Mouse (Mus musculus) layer of hippocampus, adult 8-10 months (tissue): ENCODE measurements around the gene Nr2c2ap. TPM values are rescaled to one million over a fixed set of nuclear protein-coding genes. Genes with fewer than 3 reads are reported as not detected.

Experiments
- DNase-seq, 2 experiments: peaks; one replicate each; pipeline ENCODE4 v3.0.0; 2022; ENCODE audit warnings: low spot score in 2 of 2
- total RNA-seq, 4 experiments: library from RNA; stranded (reverse); gene quantifications; 2 replicates each; pipeline ENCODE4 v1.2.4; 2022

Gene Nr2c2ap
- total RNA-seq = 10 to 100 TPM; 28.3 to 38.4 (median 31.2) TPM

DNA sequence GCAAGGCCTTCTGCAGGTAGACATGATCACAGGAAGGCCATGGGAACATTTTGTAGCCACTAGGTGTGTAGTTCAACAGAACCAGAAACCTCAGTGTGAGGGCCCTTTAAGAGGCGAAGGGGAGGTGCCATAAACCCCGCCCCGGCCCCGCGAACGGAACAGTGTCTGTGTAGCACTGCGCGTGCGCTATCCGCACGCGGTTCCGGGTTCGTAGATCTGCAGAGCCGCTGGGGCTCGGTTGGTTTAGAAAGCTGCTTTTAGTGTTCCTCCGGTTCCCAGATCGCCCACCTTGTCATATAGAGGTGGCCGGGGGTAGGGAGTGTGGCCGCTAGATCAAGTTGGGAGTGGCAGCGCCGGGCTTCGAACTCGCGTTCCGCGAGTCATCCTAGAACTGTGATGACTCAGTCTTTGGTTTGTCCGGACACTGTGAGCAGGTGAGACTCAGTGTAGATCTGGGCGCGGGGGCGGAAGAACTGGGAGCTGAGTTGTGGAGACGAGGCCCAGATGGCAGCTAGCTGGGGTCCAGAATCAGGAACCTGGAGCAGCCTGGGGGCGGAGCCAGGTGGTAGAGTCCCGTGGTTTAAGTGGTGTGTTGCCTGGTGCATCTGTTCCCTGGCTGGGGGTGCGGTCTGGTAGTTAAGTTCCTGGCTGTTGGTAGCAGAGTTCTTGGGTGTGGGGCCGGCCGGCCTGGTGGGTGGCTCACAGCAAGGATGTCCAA, at the start of gene Nr2c2ap:
Gene Nr2c2ap, plus strand, starts transcription at position 168 of the 718 bp plus-strand sequence.
- peak; percentile 65 to 71 for DNase-seq

DNA sequence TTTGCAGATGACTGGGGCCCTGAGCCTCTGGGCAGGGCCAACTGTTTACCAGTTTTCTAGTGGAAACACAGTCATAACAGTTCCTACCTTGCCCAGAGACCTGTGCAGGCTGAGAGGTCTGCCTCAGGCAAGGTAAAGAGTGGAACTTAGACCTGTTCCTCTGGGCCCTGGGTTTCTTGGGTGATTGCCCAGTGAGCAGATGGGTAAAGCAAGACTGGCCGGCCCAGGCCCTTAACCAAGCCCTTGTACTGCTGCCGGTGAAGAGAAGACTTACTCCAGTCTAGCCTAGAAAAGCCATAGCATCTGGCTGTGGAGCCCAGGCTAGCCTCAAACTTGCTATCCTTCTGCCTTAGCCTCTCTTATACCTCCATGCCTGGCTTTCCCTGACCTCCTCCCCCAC, 49.2 kb upstream of the Nr2c2ap start:
- no peak for DNase-seq

GRCm38 (mm10) chr8:70083285-70083684, 47.8 kb upstream of the Nr2c2ap start, which contains the start of gene Hapln4:
Hapln4 (plus strand) TSS chr8:70083457.
- DNase-seq = peak in 1 of 2 experiments; percentile 56

GRCm38 (mm10) chr8:70084191-70085065, 46.7 kb upstream of the Nr2c2ap start:
- DNase-seq = no peak

DNA sequence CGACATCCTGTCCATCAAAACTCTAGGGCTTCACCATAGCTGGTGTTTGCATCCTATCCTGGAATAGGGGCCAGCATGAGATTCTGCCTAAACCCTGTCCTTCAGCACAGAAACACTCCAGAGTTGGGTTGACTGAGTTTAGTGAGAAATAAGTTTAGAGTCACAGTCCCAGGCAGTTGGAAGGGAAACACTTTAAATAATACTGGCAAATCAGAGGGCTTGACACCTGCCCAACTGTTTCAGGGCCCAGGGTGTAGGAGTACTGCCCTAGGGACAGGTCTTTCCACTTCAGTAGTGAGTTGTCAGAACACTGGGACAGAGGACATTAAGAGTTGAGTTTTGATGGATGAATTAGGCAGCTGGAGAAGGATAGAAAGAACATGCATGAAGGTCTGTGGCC, 45.0 kb upstream of the Nr2c2ap start:
- no peak for DNase-seq

GRCm38 (mm10) chr8:70087237-70087636, 43.9 kb upstream of the Nr2c2ap start:
- no peak for DNase-seq

- DNase-seq = peak in 1 of 2 experiments; percentile 64
These were observed 43.1 kb upstream of the Nr2c2ap start for GRCm38 (mm10) chr8:70087836-70088650.

GRCm38 (mm10) chr8:70089296-70089960, 41.7 kb upstream of the Nr2c2ap start:
- DNase-seq = no peak

- DNase-seq = no peak
These were observed 38.3 kb upstream of the Nr2c2ap start for GRCm38 (mm10) chr8:70092786-70093185.

DNA sequence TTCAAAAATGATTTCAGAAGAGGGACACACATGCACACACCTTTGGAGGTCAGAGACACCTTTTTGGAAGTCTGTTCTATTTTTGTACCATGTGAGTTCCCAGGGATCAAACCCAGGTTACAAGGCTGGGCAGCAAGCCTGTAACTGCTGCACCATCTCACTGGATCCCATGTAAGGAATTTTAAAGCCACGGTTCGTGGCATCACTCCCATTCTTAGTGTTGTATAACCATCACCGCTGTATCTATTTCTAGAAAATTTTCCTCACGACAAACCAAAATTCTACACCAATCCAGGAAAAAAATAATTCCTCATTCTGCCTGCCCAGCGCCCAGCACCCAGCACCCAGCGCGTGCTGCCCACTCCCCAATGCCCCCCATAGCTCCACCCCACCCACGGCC, 31.9 kb upstream of the Nr2c2ap start:
- DNase-seq = no peak

- no peak for DNase-seq
These were observed 30.9 kb upstream of the Nr2c2ap start for GRCm38 (mm10) chr8:70100241-70100640.

GRCm38 (mm10) chr8:70104506-70104905, 26.6 kb upstream of the Nr2c2ap start:
- DNase-seq = no peak

DNA sequence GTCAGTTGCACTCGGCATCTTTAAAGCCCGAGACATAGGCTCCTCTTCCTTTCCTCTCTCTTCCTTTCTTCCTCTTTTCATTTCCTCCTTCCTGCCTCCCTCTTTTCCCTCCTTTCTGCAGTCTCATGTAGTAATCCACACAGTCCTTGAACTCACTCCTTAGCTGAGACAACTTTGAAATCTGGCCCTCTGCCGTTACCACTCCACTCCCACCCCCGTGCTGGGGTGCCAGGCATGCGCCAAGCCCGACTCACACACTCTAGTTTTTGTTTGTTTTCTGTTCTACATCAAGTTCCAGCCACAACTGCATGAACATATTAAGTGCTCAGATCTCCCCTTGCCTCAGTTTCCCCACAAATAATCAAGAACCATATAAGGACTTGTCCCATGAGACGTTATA, 26.2 kb upstream of the Nr2c2ap start:
- DNase-seq = no peak

DNA sequence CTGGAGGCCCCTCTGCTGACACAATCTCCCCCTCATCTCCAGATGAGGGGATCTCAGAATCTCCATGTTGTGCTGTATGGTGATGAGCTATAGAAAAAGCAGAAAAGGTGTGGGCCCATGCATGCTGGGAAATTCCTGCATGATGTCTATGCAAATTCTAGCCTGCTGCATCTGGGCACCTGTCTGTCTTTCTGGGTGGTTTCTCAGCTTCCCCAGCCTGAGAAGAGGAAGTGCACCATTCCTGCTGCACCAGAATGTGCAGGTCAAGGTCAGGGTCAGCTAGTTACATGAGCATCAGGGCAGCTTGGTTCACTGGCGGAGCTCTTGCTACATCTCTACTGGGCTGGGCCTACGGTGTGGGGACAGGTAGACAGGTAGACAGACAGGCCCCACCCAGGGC, 20.7 kb upstream of the Nr2c2ap start:
- DNase-seq = no peak

- no peak for DNase-seq
These were observed 19.8 kb upstream of the Nr2c2ap start for GRCm38 (mm10) chr8:70111192-70111795.

DNA sequence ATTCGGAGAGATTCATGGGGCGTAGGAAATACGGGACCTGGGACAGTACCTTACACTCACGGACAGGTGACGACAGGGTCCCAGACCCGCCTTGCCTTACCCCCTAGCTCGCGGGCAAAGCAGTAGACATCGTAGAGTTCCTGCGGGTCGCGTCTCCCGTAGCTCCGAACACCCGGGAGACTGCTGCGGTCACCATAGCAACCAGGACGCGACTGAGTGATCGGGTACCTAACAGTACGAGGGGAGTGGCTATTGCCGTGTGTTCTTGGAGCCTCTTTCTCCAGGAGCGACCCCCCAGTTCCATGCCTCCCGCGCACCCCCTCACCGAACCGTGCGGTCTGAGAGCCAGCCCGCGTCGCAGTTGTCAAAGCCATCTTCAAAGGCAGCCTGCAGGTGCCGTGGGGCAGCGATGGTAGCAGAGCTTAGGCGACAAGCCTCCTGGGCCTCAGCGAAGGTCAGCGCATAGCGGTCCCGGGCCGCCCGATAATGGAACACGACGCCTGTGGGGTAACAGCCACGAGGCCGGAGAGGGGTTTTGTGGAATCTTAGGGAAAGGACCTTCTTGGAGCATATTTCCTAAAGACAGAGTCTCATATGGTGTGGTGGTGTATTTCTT, 18.6 kb upstream of the Nr2c2ap start:
- DNase-seq = no peak

- no peak for DNase-seq
These were observed 16.6 kb upstream of the Nr2c2ap start for GRCm38 (mm10) chr8:70114488-70114887.

GRCm38 (mm10) chr8:70114892-70115291, 16.2 kb upstream of the Nr2c2ap start:
- no peak for DNase-seq

DNA sequence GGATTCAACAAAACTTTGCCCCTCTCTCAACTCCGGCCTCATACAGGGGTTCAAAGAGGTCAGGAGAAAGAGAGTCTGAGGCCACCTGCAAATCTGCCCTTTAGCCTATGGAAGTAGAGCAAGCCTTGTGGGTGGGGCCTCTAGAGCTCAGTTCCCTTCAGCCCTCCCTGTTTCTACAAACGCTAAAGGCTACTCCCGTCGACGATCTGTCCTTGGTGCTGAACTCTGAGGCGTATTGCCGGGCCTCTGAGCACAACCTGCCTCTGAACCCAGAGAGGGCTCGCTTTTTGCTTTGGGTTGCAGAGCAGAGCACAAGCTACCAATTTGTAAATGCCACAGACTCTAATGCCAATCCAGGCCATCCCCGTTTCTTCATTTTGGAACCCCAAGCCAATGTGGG, 13.5 kb upstream of the Nr2c2ap start:
- DNase-seq = no peak
